Mouse (Mus musculus) skeletal muscle tissue, adult 2 months (tissue): ENCODE measurements around the gene B230118H07Rik.

Source experiments
- DNase-seq: peaks from one replicate; pipeline ENCODE4 v3.0.0-alpha.2; 2012; ENCODE audit warnings: low read depth, low spot score

The B230118H07Rik gene

GRCm38 (mm10) chr2:101638979-101639839 is 10.1 kb downstream of the B230118H07Rik start:
- DNase-seq, result no peak

DNA sequence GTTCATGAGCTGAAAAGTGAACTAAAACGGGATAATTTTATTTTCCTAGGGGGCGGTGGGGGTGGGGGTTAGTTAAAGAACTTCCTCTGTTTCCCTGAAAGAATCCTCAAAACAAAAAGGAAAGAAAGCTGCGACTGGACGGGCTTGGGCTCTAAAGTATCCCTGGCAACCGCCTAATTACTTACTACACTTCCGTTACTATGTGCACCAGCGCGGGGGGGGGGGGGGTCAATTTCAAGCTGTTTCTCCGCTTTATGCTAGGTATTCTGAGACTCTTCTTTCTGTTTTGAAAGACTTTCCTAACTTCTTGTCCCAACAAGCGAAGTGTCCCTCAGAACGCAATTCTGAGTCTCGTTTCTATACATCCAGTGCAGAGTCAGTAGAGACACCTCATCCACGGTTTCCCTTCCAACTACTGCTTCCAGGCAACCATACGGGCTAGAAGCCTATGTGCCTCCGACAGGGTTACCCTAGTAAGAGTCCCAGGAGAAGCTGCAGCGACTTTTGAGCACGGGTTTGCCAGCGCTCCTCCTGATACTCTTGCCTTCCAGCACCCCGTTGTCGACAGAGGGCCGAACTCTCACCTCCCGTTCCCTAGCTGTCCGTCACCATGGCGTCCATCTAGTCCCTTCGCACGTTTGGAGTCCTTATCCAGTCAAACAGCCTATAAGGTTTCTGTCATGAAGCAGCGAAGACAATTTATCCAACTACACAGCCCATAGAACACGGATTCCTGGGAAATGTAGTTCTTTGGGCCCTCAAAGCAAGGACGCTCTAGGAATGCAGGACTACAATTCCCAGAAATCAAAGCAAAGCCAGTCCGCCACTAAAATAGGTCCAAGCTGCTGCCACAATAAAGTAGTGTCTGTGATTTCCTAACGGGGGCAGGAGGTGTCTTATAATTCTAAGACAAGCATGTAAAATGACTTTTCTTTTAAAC is 20.8 kb downstream of the B230118H07Rik start:
- DNase-seq, result peak; percentile 94

- no peak for DNase-seq
These were observed 22.1 kb downstream of the B230118H07Rik start for GRCm38 (mm10) chr2:101627227-101627626.

DNA sequence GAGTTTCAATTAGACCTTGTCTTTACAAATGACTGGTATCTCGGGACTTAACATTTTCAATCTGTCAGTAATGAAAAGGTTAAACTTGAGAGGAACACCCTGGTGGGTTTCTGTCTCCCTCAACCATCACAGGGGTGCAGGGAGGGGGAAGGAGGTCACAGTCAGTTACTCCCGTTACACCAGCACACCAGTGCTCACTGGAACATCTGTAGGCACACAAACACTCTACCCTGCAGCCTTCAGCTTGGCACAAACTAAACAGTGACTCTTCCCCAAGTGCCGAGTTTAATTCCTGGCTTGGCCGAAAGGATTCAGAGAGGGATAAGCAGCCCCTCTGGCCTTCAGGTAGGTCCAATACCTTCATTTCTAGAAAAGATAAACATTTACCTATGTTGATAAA is 24.8 kb downstream of the B230118H07Rik start, which contains the start of gene Rag2:
TSS of gene Rag2 (plus strand) at position 193 of the 400 bp plus-strand sequence.
- DNase-seq, result no peak

DNA sequence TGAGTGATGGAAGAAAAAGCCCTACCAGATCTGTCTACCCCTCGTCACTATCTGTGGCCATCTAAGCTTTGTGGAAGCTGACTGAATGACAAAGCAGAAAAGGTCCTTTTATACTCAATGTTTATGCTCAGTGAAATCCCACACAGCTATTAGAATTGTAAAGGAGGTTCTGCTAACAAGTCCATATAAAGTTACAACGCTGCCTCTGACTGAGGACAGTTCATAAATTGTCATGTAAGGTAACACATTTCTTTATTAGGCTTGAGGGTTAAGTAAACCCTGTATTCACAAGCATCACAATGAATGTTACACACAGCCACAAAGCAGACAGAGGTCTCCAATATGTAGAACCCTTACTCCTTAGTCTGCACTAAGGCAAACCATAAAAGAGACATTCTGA is 25.3 kb downstream of the B230118H07Rik start:
- DNase-seq, result no peak

GRCm38 (mm10) chr2:101623042-101623441 is 26.3 kb downstream of the B230118H07Rik start:
- DNase-seq, result no peak

DNA sequence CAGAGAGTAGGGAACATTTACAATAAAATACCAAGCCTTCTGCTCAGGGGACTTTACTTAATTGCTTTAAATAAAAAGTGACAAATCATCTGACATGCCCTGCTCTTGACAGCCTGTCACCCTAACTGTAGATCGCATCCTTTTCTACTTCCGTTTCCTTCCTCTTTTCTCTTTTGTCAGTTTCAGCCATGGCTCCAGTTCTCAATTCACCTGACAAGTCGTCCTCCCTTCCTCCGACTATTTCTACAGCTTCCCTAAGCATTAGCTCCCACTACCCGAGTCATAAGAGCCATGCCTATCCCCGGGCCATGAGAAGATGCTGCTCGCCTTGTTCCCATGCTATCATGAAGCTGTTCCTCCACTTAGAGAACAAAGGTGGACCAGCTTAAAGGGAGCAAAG is 27.7 kb downstream of the B230118H07Rik start:
- no peak for DNase-seq

DNA sequence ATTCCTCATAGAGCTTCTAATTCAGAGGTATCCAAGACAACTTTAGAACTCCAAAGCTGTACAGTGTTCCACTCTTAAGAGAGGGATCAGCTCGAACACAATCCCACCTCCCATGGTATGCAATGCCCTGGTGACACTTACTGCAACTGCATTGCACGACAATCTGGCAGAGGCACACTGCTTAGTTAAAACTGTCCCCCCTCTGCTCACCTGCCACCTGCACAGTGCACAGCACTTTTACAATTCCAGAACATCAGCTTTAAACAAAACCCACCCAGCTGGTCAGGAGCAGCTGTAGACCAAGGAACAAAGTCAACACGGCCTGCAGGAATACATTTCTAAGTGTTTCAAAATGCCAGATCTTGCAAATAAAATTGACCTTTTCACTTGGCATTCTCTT is 28.4 kb downstream of the B230118H07Rik start:
- no peak for DNase-seq

GRCm38 (mm10) chr2:101618373-101618772 is 31.0 kb downstream of the B230118H07Rik start:
- no peak for DNase-seq

DNA sequence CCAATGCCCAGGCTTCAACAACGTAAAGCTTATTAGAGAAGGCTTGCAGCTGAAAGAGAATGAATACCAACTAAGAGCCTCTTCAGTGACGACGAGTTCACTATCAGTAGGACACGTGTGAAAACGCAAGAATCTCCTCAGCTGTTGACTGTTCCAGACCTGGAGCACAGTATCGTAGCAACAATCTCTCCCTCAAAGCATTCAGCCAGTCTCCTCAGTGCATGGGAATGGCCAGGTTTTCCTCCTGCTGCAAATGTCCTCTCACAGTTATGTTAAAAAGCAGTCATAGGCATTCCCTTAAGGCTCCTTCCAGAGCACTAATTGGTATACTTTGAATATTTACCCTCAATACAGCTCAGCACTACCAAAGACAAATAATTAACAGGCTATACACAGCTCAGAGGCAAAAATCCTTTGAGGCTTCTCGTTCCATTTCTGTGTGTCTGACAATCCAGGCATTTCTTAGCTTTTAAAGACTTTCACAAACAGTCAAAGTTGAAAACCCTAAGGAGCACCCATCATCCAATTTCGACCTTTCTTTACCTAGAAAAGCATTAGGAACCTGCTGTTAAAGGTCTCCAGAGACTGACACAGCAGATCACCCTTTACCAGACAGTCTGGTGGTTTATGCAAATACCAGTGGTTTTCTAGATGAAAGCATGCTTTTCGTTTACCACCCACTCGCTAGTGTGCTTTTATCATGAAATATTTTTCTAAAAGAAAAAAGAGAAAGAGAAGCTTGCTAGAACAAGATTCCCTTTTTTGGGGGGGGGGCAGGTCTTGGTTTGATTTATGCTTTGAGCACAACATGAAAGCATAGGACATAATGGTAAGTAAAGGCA is 33.6 kb downstream of the B230118H07Rik start:
- no peak for DNase-seq

GRCm38 (mm10) chr2:101610861-101611260 is 38.5 kb downstream of the B230118H07Rik start:
- no peak for DNase-seq

DNA sequence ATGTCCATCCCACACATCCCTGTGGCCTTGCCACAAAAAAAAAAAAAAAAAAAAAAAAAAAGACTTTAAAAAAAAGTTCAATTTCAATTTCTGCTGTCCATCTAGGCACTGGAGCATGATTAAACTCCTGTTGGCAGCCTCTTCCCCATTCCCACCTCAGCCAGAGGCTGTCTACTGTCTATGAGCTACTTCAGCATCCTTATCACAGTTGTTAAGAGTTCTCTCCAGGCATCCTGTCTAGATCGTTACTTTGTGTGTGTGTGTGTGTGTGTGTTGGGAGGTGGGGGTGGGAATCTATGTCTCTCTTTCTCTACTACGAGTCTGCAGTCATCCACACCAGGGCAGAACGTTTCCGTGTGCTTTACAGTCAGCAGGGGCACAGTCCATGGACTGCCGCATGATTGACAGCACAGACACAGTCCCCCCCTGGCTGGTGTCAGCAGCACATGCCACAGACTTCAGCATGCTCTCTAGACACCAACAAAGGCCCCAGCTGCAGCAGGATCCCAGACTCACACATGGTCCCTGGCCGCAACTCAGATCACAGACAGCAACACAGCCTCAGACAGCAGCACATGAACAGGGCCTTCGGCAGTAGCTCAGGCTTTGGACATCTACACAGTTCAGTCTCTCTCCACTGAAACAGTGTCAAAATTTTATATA is 41.0 kb downstream of the B230118H07Rik start:
- no peak for DNase-seq

DNA sequence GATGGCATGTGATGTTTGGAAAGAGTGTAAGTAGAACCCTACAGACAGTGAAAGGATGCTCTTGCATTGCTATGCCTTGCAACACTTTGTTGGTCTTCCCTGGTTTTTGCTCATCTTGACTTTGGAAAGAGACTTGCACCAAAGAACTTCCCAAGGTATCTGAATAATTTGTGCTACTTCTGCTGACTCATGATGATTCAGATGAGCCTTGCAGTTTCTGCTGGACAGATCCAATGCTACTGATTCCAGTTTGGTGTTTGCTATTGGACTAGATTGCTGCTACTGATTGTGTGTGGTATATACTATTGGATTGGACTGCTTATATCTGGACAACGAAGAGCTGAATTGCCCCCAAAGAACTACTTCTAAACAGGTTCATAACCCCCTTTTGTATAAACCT is 46.2 kb downstream of the B230118H07Rik start:
- DNase-seq, result no peak

GRCm38 (mm10) chr2:101600703-101601102 is 48.6 kb downstream of the B230118H07Rik start:
- peak; percentile 28 for DNase-seq

GRCm38 (mm10) chr2:101598190-101599181 is 50.8 kb downstream of the B230118H07Rik start:
- no peak for DNase-seq

DNA sequence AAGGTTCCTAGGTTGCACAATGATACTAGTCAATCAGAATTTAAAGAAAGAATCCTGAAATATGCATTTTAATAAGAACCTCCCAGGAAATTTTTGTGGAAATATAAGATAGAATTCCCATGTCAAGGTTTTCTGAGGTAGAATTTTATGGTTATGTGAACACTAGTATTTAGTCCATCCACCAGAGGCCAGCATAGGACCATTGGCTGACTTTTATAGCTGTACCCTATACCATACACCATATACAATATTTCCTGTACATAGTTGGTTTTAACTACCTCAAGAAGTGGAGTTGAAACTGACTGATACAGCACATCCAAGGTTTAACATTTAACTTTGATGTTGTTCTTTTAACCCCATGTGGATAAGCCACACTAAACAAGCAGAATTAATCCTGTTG is 52.1 kb downstream of the B230118H07Rik start:
- DNase-seq, result no peak

- no peak for DNase-seq
These were observed 54.7 kb downstream of the B230118H07Rik start for GRCm38 (mm10) chr2:101594681-101595080.

- DNase-seq, result no peak
These were observed 56.4 kb downstream of the B230118H07Rik start for GRCm38 (mm10) chr2:101592886-101593285.

GRCm38 (mm10) chr2:101592023-101592841 is 57.1 kb downstream of the B230118H07Rik start:
- DNase-seq, result no peak
